Mouse (Mus musculus) neural tube, embryonic 11.5 days (tissue): ENCODE measurements at regions not wholly inside any gene's neighbourhood (a gene's known extent, or its start where the extent isn't known, plus 50 kb on each side); places are given as distances from the start of the nearest gene placed in this dataset.
A peak's percentile ranks its signal among the peaks of the same experiment; 100 is the strongest.

Experiments
- ATAC-seq: fragments of 200-750 bp; cut with Nextera tagmentation; 2 replicates; pipeline ENCODE4 v1.8.0; 2017; ENCODE audit warnings: moderate number of reproducible peaks, mild to moderate bottlenecking, moderate TSS enrichment, moderate library complexity; ENCODE audit not compliant: insufficient read depth, low FRiP score, low TSS enrichment
- DNase-seq: peaks from one replicate; pipeline ENCODE4 v3.0.0-alpha.2; 2015; ENCODE audit warnings: low spot score
- H3K27ac ChIP-seq: fragments of 300-500 bp; sonication (generic); 2 replicates; pipeline ENCODE4 v1.5.1; 2014; ENCODE audit warnings: low read depth, mild to moderate bottlenecking, low read length
- H3K27me3 ChIP-seq: fragments of 300-500 bp; sonication (generic); 2 replicates; pipeline ENCODE4 v1.6.1; 2014; ENCODE audit warnings: mild to moderate bottlenecking, low read length, mixed read lengths; ENCODE audit not compliant: control insufficient read depth, insufficient read depth
- H3K36me3 ChIP-seq: fragments of 300-500 bp; sonication (generic); 2 replicates; pipeline ENCODE4 v1.6.1; 2014; ENCODE audit warnings: mild to moderate bottlenecking, low read length, moderate library complexity, mixed read lengths; ENCODE audit not compliant: control insufficient read depth, insufficient read depth
- H3K4me1 ChIP-seq: fragments of 300-500 bp; sonication (generic); 2 replicates; pipeline ENCODE4 v1.6.1; 2014; ENCODE audit warnings: low read length, mixed read lengths; ENCODE audit not compliant: control insufficient read depth, insufficient read depth
- H3K4me2 ChIP-seq: fragments of 300-500 bp; sonication (generic); 2 replicates; pipeline ENCODE4 v1.6.1; 2014; ENCODE audit warnings: low read depth, mild to moderate bottlenecking, moderate library complexity
- H3K4me3 ChIP-seq: fragments of 300-500 bp; sonication (generic); 2 replicates; pipeline ENCODE4 v1.5.1; 2014; ENCODE audit warnings: low read depth, low read length
- H3K9ac ChIP-seq: fragments of 300-500 bp; sonication (generic); 2 replicates; pipeline ENCODE4 v1.6.1; 2014; ENCODE audit warnings: mild to moderate bottlenecking, low read length
- H3K9me3 ChIP-seq: fragments of 300-500 bp; sonication (generic); 2 replicates; pipeline ENCODE4 v1.6.1; 2016; ENCODE audit warnings: low read length; ENCODE audit not compliant: control insufficient read depth
- WGBS: fragments of 180-500 bp; shearing (Covaris S2); extraction: QIAGEN DNeasy Blood & Tissue Kit; methylation state at CpG from one replicate; pipeline ENCODE4 v1.1.7; 2014; 5-methylcytosine and 5-hydroxymethylcytosine counted together

- H3K4me1 ChIP-seq: no peaks in the 10 kb centered on the region
- H3K27ac ChIP-seq: no peak overlapping the region
- no peak overlapping the region for H3K4me3 ChIP-seq
- ATAC-seq (no peak), DNase-seq (no peak)
- H3K9me3 ChIP-seq: no peaks in the 10 kb centered on the region
- no peak overlapping the region for H3K9ac ChIP-seq
- WGBS: 39% methylated on average over 4 of the region's 4 CpGs
- no peaks in the 10 kb centered on the region for H3K27me3 ChIP-seq
- H3K4me2 ChIP-seq: no peak overlapping the region
- H3K36me3 ChIP-seq: no peaks in the 10 kb centered on the region
Measured at GRCm38 (mm10) chr2:147941319-147941718, 105.5 kb downstream of the Foxa2 start.

- Histone ChIP-seq H3K27ac (no peak overlapping the region), H3K4me3 (no peak overlapping the region), H3K9me3 (no peaks in the 10 kb centered on the region), H3K9ac (no peak overlapping the region), H3K4me1 (no peaks in the 10 kb centered on the region), H3K4me2 (no peak overlapping the region), H3K36me3 (no peaks in the 10 kb centered on the region), H3K27me3 (no peaks in the 10 kb centered on the region)
- 86% methylated on average over 2 of the region's 2 CpGs for whole genome bisulfite sequencing
- DNase-seq: no peak
- no peak for ATAC-seq
Measured at GRCm38 (mm10) chr2:147932494-147932893, 114.3 kb downstream of the Foxa2 start.

GRCm38 (mm10) chr2:147929031-147929711 is 117.6 kb downstream of the Foxa2 start:
- Histone ChIP-seq H3K4me2 (no peak overlapping the region), H3K36me3 (no peaks in the 10 kb centered on the region), H3K27me3 (no peaks in the 10 kb centered on the region), H3K27ac (no peak overlapping the region), H3K9ac (no peak overlapping the region), H3K4me3 (no peak overlapping the region), H3K9me3 (no peaks in the 10 kb centered on the region), H3K4me1 (no peaks in the 10 kb centered on the region)
- ATAC-seq (no peak), DNase-seq (no peak)
- WGBS: 67% methylated on average over 5 of the region's 5 CpGs

- no peak overlapping the region for H3K4me2 ChIP-seq
- H3K9ac ChIP-seq: no peak overlapping the region
- no peak for ATAC-seq
- DNase-seq: no peak
- 53% methylated on average over 10 of the region's 10 CpGs for WGBS
- H3K27ac ChIP-seq: no peak overlapping the region
- H3K27me3 ChIP-seq: no peaks in the 10 kb centered on the region
- H3K36me3 ChIP-seq: no peaks in the 10 kb centered on the region
- H3K4me1 ChIP-seq: no peaks in the 10 kb centered on the region
- no peak overlapping the region for H3K4me3 ChIP-seq
- no peaks in the 10 kb centered on the region for H3K9me3 ChIP-seq
Measured at GRCm38 (mm10) chr2:147927792-147928670, 118.7 kb downstream of the Foxa2 start.

GRCm38 (mm10) chr2:147926861-147927260 is 119.9 kb downstream of the Foxa2 start:
- Histone ChIP-seq H3K4me1 (no peaks in the 10 kb centered on the region), H3K36me3 (no peaks in the 10 kb centered on the region), H3K9me3 (no peaks in the 10 kb centered on the region), H3K27me3 (no peaks in the 10 kb centered on the region), H3K27ac (no peak overlapping the region), H3K4me2 (no peak overlapping the region), H3K9ac (no peak overlapping the region), H3K4me3 (no peak overlapping the region)
- ATAC-seq: no peak; the same call in 1 of the 2 replicates
- DNase-seq: no peak
- WGBS: 89% methylated on average over 3 of the region's 3 CpGs

- ATAC-seq (no peak), DNase-seq (no peak)
- no peak overlapping the region for H3K4me3 ChIP-seq
- peaks cover 11% of the 10 kb centered on the region for H3K4me1 ChIP-seq
- H3K9ac ChIP-seq: no peak overlapping the region
- no peaks in the 10 kb centered on the region for H3K36me3 ChIP-seq
- H3K4me2 ChIP-seq: no peak overlapping the region
- peaks cover 75% of the 10 kb centered on the region for H3K27me3 ChIP-seq
- no peak overlapping the region for H3K27ac ChIP-seq
- WGBS: 36% methylated on average over 6 of the region's 6 CpGs
- H3K9me3 ChIP-seq: no peaks in the 10 kb centered on the region
Measured at GRCm38 (mm10) chr2:147907341-147907740, 139.4 kb downstream of the Foxa2 start.

GRCm38 (mm10) chr2:147905759-147906740 is 140.7 kb downstream of the Foxa2 start:
- Histone ChIP-seq H3K4me2 (peak overlapping the region; percentile 9; the same call in 1 of the 2 replicates), H3K9me3 (no peaks in the 10 kb centered on the region), H3K4me1 (peaks cover 11% of the 10 kb centered on the region), H3K4me3 (no peak overlapping the region), H3K9ac (no peak overlapping the region), H3K36me3 (no peaks in the 10 kb centered on the region), H3K27ac (no peak overlapping the region), H3K27me3 (peaks cover 72% of the 10 kb centered on the region)
- peak; percentile 72 for ATAC-seq
- 4% methylated on average over 19 of the region's 19 CpGs for WGBS
- DNase-seq: peak; percentile 39

GRCm38 (mm10) chr2:147905118-147905517 is 141.7 kb downstream of the Foxa2 start:
- Histone ChIP-seq H3K4me2 (no peak overlapping the region), H3K27me3 (peaks cover 78% of the 10 kb centered on the region), H3K4me1 (peaks cover 11% of the 10 kb centered on the region), H3K9me3 (no peaks in the 10 kb centered on the region), H3K27ac (no peak overlapping the region), H3K36me3 (no peaks in the 10 kb centered on the region), H3K9ac (no peak overlapping the region), H3K4me3 (no peak overlapping the region)
- 4% methylated on average over 3 of the region's 3 CpGs for WGBS
- no peak for DNase-seq
- ATAC-seq: no peak
